Mouse (Mus musculus) urinary bladder, postnatal 25 days (tissue): ENCODE data around the gene Rsrc2.

Experiments used
- DNase-seq: peaks from one replicate; pipeline ENCODE4 v3.0.0; 2022; ENCODE audit warnings: low spot score

Rsrc2 gene

GRCm38 (mm10) chr5:123696244-123696643 is 53.0 kb downstream of the Rsrc2 start:
- no peak for DNase-seq

- peak; percentile 40 for DNase-seq
Observed at GRCm38 (mm10) chr5:123694468-123694867, 54.7 kb downstream of the Rsrc2 start.

DNA sequence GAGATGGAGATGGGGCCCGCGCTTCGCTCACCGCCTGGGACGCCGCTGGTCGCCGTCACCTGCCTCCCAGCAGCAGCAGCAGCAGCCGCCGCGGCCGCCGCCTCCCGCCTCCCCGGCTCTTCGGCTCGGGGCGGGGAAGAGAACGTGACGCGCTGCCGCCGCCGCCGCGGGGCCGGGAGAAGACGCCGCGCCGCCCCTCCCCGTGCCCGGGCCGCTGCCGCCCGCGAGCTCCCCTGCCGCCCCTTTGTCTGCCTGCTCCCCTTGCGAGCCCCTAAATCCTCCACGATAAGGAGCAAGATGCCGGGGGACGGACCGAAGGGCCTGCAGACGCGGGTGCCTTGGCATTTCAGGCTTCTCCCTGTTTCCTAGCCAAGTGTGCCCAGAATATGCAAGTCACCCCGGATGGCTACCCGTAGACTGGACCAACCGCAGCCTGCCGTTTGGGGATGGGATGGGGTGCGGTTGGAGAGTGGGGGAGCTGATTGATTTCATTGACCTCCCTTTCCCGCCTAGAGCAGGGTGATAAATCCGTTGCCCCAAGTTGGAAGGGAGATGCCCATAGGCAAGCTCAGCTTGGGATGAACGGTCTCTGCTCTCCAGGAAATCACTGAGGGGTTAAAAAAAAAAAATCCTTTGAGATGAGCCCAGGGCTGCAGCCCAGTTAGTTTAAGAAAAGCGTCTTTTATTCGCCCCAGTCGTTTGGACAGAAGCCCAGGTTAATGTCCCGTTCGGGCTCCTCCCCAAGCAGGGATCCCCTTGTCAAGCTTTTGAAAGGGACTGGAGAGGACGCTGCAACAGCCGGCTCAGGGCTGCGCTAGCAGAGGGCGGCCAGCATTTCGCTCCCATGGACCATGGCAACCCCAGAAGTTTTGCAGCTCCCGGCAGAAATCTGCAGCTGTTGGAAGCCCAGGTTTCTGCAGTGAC is 64.7 kb downstream of the Rsrc2 start, which contains the start of gene Clip1:
Clip1 (minus strand) TSS at position 398 of the 924 bp plus-strand sequence.
- DNase-seq: peak; percentile 71

DNA sequence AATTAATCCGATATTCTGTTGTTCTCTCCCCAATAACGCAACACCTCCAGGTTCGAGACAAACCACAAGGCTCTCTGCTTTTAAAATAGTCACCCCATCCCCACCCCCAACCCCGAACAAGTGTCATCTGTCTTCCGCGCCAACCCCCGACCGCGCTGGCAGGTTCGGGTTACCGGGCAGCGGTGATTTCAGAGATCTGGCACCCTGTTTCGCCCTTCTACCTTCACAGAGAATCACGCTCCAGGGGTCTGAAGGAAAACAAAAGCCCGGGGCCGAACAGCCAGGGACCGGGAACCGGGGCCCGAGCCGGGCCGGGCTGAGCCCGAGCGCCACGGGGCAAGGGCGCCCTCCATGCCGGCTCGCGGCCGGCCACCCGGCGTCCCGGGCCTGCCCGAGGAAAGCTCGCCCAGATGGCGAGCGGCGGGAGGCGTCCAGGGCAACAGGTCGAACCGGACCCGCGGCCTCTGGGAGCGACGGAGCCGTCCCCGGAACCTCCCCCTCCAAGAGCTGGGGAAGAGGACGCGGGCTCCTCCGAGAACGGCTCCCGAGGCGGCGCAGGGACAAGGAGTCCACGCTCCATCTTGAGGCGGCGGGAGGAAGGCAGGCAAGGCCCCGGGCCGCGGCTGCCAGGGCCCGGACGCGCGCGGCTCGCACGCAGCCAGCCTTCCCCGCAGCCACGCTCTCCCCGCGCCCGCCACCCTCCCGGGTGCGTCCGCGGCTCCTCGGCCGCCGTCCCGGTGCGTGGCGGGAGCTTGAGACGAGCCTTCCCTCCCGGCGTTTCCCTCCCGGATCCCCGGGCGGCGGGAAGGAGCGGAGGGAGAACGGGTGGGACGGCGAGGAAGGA is 65.6 kb downstream of the Rsrc2 start:
- peak; percentile 64 for DNase-seq

DNA sequence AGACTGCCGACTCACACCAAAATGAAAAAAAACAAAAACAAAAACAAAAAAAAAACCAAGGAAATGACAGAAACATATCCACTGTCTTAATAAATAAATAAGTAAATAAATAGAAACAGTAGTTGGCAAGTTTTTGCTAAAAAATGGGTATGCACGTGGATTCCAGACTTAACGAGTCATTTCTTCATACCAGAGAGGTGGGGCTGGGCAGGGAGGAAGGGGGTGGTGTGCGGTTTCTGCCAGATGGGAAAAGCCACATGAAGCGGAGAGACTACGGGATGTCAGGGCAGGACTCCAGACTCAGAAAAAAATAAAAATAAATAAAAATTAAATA is 66.2 kb downstream of the Rsrc2 start:
- no peak for DNase-seq

DNA sequence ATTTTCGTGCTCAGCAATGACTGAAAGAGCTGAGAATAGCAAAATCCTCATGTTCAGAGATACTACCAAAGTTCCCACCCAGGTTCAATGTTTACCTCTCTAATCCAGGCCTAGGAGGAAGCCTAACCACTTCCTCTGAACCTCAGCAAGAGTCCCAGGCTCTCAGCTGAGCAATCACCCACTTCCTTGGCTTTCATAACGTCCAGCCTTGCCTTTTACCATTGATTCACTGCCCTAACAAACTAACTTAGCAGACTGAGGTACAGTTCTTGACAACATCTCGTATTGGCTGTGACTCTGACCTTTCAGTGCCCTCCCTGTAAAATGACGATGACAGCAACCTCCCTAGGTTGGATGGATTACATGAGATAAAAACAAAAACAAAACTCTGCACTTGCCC is 66.8 kb downstream of the Rsrc2 start:
- DNase-seq: no peak

DNA sequence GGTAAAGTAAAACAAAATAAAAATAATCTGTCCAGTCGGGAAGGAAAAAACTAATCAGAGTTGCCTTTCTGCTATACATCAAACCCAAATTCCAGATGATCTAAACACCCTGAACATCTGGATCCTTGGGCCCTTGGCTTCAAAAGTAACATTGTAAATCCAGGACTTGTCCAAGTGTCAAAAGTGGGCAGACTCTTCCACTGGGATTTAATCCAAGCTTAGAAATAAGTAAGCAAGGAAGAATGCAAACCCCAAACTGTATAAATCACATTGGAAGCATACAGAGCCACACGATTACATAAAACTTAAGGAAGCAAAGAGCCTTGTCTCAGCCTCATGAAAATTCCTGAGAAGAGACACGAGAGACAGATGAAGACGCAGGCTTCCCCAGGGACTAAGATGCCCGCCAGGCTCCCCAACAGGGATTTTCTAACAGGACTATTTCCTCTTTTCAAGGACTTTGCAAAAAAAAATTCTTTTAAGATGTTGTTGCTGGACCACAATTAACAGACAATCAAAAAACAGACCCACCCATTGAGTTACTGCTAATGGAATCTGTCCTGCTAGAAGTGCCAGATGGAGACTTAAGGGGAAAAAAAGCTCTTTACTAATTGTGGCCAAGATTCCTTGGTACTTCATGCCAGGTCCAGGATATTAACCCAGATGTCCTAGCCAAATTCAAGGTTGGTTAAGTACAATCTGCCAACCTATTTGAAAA is 69.5 kb downstream of the Rsrc2 start:
- no peak for DNase-seq

DNA sequence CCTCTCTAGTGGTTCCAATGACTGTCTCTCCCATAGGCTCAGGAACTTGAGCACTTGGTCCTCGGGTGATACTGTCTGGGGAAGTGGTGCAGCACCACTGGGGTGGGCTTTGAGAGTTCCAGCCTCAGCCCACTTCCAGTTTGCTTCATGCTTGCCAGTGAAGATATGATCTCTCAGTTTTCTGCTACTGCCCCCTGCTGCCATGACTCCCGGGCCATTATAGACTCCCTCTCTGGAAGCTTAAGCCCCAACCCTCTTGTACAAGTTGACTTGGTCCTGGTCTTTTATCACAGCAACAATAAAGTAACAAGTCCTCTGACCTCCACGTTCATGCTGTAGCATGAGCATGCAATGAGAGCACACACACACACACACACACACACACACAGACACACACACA is 70.1 kb downstream of the Rsrc2 start:
- no peak for DNase-seq
